Mouse (Mus musculus) MN1 (cell line): Measurements from ENCODE around the gene Tmem177.
A peak's percentile ranks its signal among the peaks of the same experiment; 100 is the strongest.

Source experiments
- DNase-seq: peaks from one replicate; pipeline ENCODE4 v3.0.0-alpha.2; 2016; ENCODE audit warnings: low spot score

The Tmem177 gene

DNA sequence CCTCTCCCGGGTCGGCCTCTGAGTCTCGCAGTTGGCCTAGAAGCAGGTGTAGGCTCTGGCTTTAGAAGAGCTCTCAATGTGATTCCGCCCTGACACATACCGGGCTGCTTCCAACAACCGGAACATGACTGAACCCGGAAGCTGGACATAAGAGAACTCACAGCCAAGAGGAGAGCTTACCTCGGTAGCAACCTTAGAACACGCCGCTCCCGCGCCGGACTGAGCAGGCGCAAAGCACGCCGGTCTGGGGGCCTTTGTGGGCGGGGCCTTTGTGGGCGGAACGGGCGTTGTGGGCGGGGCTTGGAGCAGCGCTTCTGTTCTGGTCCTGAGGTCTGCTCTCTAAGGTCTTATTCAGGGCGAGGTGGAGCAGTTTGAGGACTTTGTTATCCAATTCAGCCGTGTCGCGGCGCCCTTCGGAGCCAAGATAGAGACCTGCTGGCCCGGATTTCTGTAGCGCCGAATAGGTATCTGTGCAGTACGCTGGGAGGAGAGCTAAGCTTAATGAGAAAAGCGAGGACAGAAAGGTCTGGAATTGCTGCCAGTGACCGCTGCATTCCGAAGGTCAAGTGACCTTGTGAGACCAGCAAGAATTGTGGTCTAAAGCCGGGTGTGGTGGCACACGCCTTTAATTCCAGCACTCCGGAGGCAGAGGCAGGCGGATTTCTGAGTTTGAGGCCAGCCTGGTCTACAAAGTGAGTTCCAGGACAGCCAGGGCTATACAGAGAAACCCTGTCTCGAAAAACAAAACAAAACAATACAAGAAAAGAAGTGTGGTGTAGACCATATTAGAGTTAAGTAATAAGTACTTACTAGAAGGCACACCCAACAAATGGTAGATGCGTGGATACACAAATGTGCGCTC lies at the start of gene Tmem177:
Gene Tmem177 (minus strand): TSS at position 256 of the 862 bp plus-strand sequence.
- peak; percentile 93 for DNase-seq

DNA sequence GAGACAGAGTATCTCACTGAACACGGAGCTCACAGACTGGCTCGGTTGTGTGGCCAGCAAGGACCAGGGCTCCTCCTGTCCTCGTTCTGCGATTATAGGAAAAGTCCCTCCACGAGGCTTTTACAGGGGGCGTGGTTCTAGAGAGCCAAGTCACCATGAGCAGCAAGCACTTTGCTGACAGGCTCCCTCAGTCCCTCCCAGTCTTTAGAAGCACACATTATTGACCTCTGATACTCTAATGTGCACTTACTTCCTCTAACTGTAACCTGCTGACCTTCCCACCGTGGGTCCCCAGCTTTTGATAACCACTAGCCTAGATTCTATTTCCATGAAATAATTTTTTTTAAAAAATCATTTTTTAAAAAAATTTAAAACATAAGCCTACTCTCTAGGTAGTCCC lies 46.9 kb upstream of the Tmem177 start:
- no peak for DNase-seq

DNA sequence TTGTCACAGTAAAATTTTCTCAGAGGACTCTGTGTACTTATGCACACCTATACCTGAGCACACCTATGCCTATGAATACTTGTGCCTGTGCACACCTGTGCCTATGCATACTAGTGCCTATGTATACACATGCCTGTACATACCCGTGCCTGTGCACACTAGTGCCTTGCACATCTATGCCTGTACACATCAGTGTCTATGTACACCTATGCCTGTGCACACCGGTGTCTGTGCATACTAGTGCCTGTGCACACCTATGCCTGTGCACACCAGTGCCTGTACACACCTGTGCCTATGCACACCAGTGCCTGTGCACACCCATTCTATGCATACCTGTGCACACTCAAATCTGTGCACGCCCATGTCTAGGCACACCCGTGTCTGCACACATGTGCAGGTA lies 46.5 kb upstream of the Tmem177 start:
- no peak for DNase-seq

- no peak for DNase-seq
These were observed 44.8 kb upstream of the Tmem177 start for GRCm38 (mm10) chr1:119957716-119958222.

GRCm38 (mm10) chr1:119954680-119955079 lies 41.7 kb upstream of the Tmem177 start:
- DNase-seq: no peak

- no peak for DNase-seq
These were observed 40.4 kb upstream of the Tmem177 start for GRCm38 (mm10) chr1:119953456-119953855.

- no peak for DNase-seq
These were observed 37.1 kb upstream of the Tmem177 start for GRCm38 (mm10) chr1:119950086-119950485.

- DNase-seq: no peak
These were observed 23.9 kb upstream of the Tmem177 start for GRCm38 (mm10) chr1:119936861-119937260.

DNA sequence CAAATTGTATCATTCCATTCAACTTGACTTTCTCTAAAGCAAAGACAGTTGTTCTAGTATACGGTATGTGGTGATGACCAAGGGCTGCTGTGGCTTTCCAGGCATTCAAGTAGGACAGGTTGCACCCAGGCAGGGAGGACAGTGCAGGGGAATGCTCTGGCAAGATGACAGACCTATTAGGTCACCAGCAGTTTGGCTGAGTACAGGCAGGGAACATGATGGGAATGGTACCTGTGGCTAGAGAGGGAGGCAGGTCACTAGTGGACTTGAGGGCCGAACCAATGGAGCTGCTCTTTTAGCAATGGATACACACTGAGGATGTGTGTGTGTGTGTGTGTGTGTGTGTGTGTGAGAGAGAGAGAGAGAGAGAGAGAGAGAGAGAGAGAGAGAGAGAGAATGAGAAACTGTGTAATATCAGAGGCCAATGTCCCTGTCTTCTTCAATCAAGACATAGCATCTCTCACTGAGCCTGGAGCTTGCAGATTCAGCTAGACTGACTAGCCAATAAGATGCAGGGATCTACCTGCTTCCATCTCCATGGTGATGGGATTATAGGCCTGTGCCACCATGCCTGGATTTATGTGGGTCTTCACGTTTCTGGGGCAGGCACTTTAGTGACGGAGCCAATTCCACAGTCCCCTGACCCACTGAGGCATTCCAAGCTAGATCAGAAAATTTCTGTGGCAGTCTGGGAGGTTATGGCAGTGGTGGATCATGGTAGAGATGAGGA lies 18.6 kb upstream of the Tmem177 start:
- no peak for DNase-seq

DNA sequence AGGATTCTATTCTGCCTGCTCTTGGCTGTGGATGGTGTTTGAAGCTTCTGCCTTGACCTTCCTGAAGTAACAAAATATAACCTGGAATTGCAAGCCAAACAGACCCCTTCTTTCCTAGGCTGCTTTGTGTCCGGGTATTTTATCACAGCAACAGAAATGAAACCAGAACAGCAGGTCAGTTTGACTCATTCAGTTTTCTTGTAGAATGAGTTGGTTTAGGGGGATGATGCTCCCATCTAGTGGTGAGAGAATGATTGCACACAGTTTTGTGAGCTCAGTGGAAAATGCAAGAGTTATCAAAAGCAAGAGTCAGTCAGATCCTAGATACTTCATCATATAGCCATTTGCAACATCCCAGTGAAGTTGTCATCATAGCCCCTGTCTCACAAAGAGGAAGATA lies 16.7 kb upstream of the Tmem177 start:
- DNase-seq: peak; percentile 26

DNA sequence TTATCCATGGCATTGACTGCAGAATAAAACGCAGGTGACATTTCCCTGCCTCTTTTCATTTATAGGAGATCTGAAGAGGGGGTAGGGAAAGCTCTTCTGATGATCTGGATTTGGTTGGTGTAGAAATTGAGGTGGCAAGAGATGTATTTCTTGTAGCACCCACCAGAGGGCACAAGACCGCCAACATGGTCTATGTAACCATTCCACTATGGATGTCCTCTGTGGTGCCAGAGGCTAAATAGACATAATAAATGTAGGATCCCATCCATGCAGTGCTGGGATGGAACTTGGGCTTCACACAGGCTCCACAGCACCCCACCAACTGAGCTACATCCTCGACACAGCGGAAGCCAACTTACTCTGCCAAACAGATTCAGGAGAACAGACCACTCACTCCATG lies 6.3 kb upstream of the Tmem177 start:
- no peak for DNase-seq

- no peak for DNase-seq
These were observed 3.9 kb upstream of the Tmem177 start for GRCm38 (mm10) chr1:119916823-119917371.

GRCm38 (mm10) chr1:119907206-119907748 lies 5.7 kb downstream of the Tmem177 start:
- DNase-seq: no peak

DNA sequence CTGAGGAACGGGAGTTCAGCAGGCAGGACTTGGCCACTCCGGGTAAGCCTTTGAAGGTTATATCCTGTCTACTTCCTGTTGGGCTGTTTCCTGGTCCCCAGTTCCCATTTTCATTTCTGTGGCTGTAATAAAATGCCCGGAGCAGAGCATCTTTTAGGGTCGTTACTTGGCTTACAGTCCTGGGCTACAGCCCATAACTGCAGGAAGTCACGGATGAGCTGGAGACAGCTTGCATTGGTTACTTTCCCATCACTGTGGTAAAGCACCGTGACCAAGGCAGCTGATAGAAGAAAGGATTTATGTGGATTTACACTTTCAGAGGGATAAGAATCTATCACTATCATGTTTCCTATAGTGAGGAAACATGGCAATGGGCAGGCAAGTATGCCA lies 9.8 kb downstream of the Tmem177 start:
- no peak for DNase-seq

- no peak for DNase-seq
These were observed 10.3 kb downstream of the Tmem177 start for GRCm38 (mm10) chr1:119902551-119903230.

GRCm38 (mm10) chr1:119899195-119900123 lies 13.5 kb downstream of the Tmem177 start:
- no peak for DNase-seq

DNA sequence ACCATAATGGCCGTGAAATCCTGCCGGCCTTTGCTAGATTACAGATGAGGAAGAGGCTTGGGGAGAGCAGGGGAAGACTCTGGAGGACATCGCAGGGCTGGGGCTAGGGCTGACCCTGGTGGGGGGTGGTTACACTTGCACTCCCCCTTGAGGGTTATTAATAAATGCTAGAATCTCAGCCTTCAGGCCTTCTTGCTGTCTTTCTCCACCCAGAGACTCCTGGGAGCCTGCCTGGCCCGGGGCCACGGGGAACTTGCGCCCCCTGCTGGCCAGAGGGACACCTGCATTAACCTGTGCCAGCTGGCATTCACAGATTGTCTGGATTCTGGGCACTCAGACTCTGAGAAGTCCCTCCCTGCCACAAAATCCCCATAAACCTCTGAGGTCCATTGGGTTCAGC lies 18.1 kb downstream of the Tmem177 start:
- DNase-seq: peak; percentile 32

DNA sequence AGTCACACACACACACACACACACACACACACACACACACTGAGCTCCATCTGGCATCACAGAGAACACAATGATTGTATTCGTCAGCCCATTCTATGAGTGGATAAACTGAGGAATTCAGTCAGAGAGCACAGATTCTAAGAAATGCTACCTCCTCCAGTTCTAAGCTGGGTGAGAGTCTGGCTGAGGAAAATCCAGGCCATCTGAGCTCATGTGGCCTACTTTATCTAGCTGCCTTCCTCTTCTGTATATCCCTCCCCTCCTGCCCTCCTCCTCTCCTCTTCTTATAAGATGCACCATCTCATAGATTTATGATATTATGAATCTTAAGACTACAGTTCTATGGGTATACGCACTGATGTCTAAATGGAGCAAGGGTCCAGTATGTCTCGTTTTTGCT lies 19.4 kb downstream of the Tmem177 start:
- DNase-seq: no peak

DNA sequence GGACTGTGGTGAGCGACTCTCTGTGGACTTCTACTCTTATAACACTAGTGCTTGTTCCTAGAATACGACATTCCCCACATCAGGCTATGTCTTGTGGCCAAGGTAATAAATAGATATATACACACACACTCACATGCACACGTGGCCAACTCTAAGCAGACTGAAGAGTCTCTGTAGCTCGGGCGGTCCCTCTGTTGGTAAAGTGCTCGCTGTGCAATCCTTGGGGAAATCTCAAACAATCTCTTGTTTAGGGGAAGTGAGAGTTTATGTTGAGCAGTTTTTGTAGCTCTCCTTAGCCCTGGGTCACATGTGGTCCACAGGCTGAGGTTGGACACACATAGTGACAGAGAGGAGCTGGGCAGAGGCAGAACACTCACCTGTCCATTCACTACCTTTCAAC lies 20.1 kb downstream of the Tmem177 start:
- no peak for DNase-seq

DNA sequence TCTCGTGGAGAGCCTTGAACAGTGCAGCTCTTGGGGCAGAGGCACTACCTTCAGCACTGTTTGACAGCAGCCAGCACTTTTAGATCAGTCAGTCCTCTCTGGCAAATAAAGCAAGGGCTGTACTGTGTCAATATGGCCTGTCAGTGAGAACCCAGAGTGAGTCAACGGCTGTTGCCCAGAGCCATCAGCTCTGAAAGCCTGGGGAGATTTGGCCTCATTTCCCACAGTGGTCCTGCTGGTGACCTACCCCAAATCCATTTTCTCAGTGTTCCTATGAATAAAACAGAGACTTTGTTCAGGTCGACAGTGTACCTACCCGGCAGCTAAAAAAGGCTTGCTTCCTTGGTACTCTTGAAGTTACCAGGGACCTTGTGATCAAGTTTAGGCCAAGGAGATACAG lies 21.1 kb downstream of the Tmem177 start:
- DNase-seq: no peak

DNA sequence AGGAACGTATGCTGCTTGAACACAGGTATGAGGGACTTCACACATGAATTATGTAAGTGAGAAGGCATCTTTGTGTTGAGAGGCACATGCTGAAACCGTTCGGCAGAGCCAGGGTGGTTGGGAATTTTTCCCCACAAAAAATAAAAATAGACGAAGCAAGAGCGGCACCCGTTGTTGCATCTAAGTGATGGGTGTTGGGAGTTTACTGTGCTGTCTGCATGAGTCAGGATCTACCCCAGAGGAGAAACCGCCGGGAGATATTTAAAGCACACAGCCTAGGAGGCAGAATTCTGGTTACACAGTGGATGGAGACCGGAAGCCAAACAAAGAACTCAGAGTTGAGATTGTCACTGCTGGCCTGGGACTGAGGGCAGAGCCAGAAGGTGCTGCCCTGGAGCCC lies 21.9 kb downstream of the Tmem177 start:
- DNase-seq: no peak
